Mouse (Mus musculus) forebrain, embryonic 16.5 days (tissue): ENCODE results near the gene Tmem202. TPM values are rescaled to one million over a fixed set of nuclear protein-coding genes. Genes with fewer than 3 reads are reported as not detected.

Experiments used
- ATAC-seq: fragments of 200-750 bp; cut with Nextera tagmentation; 2 replicates; pipeline ENCODE4 v1.8.0; 2017; ENCODE audit warnings: mild to moderate bottlenecking, moderate library complexity
- H3K27ac ChIP-seq: fragments of 300-500 bp; sonication (generic); 2 replicates; pipeline ENCODE4 v1.5.1; 2014; ENCODE audit warnings: low read length, control low read depth
- H3K27me3 ChIP-seq: fragments of 300-500 bp; sonication (generic); replicated peaks from 2 replicates; pipeline ENCODE4 v1.6.1; 2014; ENCODE audit warnings: low read length; ENCODE audit not compliant: control insufficient read depth, insufficient read depth
- H3K36me3 ChIP-seq: fragments of 300-500 bp; sonication (generic); 2 replicates; pipeline ENCODE4 v1.6.1; 2014; ENCODE audit not compliant: control insufficient read depth, insufficient read depth
- H3K4me1 ChIP-seq: fragments of 300-500 bp; sonication (generic); replicated peaks from 2 replicates; pipeline ENCODE4 v1.6.1; 2014; ENCODE audit warnings: low read length; ENCODE audit not compliant: control insufficient read depth, insufficient read depth
- H3K4me2 ChIP-seq: fragments of 300-500 bp; sonication (generic); 2 replicates; pipeline ENCODE4 v1.6.1; 2014; ENCODE audit warnings: mild to moderate bottlenecking, low read length, control low read depth
- H3K4me3 ChIP-seq: fragments of 300-500 bp; sonication (generic); replicated peaks from 2 replicates; pipeline ENCODE4 v1.5.1; 2014; ENCODE audit warnings: mild to moderate bottlenecking, low read length, control low read depth
- H3K9ac ChIP-seq: fragments of 300-500 bp; sonication (generic); replicated peaks from 2 replicates; pipeline ENCODE4 v1.6.1; 2014; ENCODE audit warnings: low read depth, low read length, control low read depth
- H3K9me3 ChIP-seq: fragments of 300-500 bp; sonication (generic); 2 replicates; pipeline ENCODE4 v1.6.1; 2016; ENCODE audit warnings: low read length; ENCODE audit not compliant: control insufficient read depth
- WGBS: fragments of 180-500 bp; shearing (Covaris S2); extraction: QIAGEN DNeasy Blood & Tissue Kit; methylation state at CpG from one replicate; pipeline ENCODE4 v1.1.7; 2014; 5-methylcytosine and 5-hydroxymethylcytosine counted together
- polyA plus RNA-seq: library from polyadenylated mRNA; unstranded; fragments of >200 nt; fragmentation: Nextera tagmentation; extraction: Ambion mirVana; gene quantifications from 2 replicates; pipeline ENCODE4 v1.2.1, GENCODE M21; 2015

The Tmem202 gene
- polyA plus RNA-seq, 1 experiment from 2014 or later = 0.58 TPM

- no peak overlapping the region for H3K27ac ChIP-seq
- H3K4me2 ChIP-seq = no peak overlapping the region
- H3K27me3 ChIP-seq = no peaks in the 10 kb centered on the region
- WGBS = 27% methylated on average over 6 of the region's 6 CpGs
- H3K4me1 ChIP-seq = no peaks in the 10 kb centered on the region
- peak; percentile 82 for ATAC-seq
- no peak overlapping the region for H3K4me3 ChIP-seq
- H3K9me3 ChIP-seq = no peaks in the 10 kb centered on the region
- no peaks in the 10 kb centered on the region for H3K36me3 ChIP-seq
- no peak overlapping the region for H3K9ac ChIP-seq
Observed at GRCm38 (mm10) chr9:59567111-59567510, 27.5 kb upstream of the Tmem202 start.

GRCm38 (mm10) chr9:59565600-59565999 lies 26.0 kb upstream of the Tmem202 start:
- Histone ChIP-seq H3K4me3 (no peak overlapping the region), H3K9me3 (no peaks in the 10 kb centered on the region), H3K4me1 (no peaks in the 10 kb centered on the region), H3K9ac (no peak overlapping the region), H3K4me2 (no peak overlapping the region), H3K27me3 (no peaks in the 10 kb centered on the region), H3K36me3 (0 out of 2 replicates have a peak, but pooled peaks cover 3% of the 10 kb centered on the region), H3K27ac (no peak overlapping the region; the same call in 1 of the 2 replicates)
- WGBS = 24% methylated on average over 4 of the region's 4 CpGs
- ATAC-seq = no peak

DNA sequence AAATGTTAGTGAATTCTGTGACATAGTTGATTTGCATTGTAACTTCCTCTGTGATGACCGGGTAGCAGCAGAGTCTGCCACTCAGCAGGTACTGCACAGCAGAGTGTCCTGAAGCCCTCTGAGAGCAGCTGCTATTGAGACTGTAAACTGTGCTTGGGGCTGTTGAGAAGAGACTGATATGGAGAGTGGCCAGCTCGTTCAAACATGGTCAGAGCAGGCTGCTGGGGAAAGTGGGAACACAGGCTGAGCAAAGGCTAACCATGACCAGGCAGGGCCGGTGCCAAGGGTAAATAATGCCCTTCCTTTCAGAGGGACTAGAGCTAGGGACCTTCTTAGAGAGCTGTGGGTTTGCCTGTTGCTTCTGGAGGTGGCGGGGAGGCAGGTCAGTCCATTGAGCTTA lies 14.1 kb upstream of the Tmem202 start:
- H3K27ac ChIP-seq = no peak overlapping the region
- H3K27me3 ChIP-seq = no peaks in the 10 kb centered on the region
- ATAC-seq = no peak
- H3K9me3 ChIP-seq = no peaks in the 10 kb centered on the region
- H3K4me2 ChIP-seq = no peak overlapping the region
- no peak overlapping the region for H3K9ac ChIP-seq
- H3K4me3 ChIP-seq = no peak overlapping the region
- no peaks in the 10 kb centered on the region for H3K4me1 ChIP-seq
- H3K36me3 ChIP-seq = peaks cover 2% of the 10 kb centered on the region; the same call in 1 of the 2 replicates
- WGBS = 92% methylated on average over 4 of the region's 4 CpGs

- no peaks in the 10 kb centered on the region for H3K27me3 ChIP-seq
- no peaks in the 10 kb centered on the region for H3K9me3 ChIP-seq
- H3K4me1 ChIP-seq = no peaks in the 10 kb centered on the region
- peaks cover 2% of the 10 kb centered on the region; the same call in 1 of the 2 replicates for H3K36me3 ChIP-seq
- no peak overlapping the region for H3K9ac ChIP-seq
- WGBS = 78% methylated on average over 5 of the region's 5 CpGs
- no peak overlapping the region for H3K4me3 ChIP-seq
- no peak overlapping the region for H3K27ac ChIP-seq
- H3K4me2 ChIP-seq = no peak overlapping the region
- ATAC-seq = no peak
Observed at GRCm38 (mm10) chr9:59552610-59553009, 13.0 kb upstream of the Tmem202 start.

DNA sequence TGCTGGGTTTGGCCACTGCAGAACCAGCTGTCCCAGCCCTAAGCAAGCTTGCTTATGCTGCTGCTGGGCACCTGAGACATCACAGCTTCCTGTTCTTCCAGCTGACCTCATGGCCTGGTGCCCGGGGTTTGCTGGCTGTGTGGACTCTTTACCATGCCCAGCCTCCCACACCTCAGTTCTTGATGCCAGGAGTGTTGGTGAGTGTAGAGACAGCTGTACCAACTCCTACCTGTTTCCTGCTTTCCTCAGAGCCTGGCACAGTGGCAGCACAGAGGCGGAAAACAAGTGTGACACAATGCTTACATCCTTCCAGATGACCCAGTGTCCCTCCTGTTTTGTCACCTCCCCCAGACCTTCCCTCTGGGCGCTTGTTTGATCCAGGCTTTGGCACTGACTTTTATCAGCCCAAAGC lies 12.0 kb upstream of the Tmem202 start:
- Histone ChIP-seq H3K36me3 (peaks cover under 1% of the 10 kb centered on the region; the same call in 1 of the 2 replicates), H3K4me1 (no peaks in the 10 kb centered on the region), H3K4me3 (no peak overlapping the region), H3K27me3 (no peaks in the 10 kb centered on the region), H3K9me3 (no peaks in the 10 kb centered on the region), H3K9ac (no peak overlapping the region), H3K4me2 (no peak overlapping the region), H3K27ac (no peak overlapping the region)
- WGBS = 83% methylated on average over 3 of the region's 3 CpGs
- ATAC-seq = no peak

DNA sequence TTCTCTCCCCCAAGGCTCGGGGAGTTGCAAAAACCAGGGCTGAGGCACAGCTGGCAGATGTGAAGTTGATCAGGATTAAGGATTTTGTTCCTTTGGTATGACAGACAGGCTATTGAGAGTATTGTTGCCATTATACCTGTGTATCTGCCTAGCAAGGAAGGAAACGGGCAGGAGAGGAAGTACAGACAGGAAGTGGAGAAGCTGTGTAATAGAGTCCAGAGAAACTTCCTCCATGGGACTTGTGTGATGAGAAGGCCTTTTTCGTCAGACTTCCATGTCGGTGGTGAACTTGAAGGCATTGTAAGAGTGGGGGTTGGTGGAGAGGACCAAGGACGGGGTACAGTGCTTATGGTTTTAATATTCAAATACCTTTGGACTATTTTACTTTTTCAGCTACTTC lies 11.4 kb upstream of the Tmem202 start:
- no peak for ATAC-seq
- WGBS = 88% methylated on average over 5 of the region's 5 CpGs
- Histone ChIP-seq H3K9me3 (no peaks in the 10 kb centered on the region), H3K27me3 (no peaks in the 10 kb centered on the region), H3K4me3 (no peak overlapping the region), H3K4me1 (no peaks in the 10 kb centered on the region), H3K36me3 (no peaks in the 10 kb centered on the region), H3K4me2 (no peak overlapping the region), H3K27ac (no peak overlapping the region), H3K9ac (no peak overlapping the region)

DNA sequence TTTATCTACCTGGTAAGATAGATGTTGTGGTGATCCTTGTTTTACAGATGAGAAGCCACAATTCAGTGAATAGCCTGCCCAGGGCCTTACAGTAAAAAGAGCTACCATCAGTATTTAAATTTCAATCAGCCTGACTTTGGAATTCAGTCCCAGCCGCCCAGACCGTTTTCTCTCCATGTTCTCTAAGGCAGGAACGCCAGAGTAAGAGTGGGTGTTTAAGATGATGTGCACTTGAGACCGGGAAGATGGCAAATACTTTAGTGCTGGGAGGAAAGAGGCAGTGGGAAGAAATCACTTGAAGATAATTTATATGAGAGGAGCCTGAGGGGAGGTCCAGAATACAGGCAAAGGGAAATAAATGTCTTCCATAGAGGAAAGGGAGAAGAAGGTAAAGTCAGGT lies 10.4 kb upstream of the Tmem202 start:
- Histone ChIP-seq H3K27me3 (no peaks in the 10 kb centered on the region), H3K4me3 (no peak overlapping the region), H3K4me2 (no peak overlapping the region), H3K36me3 (no peaks in the 10 kb centered on the region), H3K4me1 (no peaks in the 10 kb centered on the region), H3K9me3 (no peaks in the 10 kb centered on the region), H3K27ac (no peak overlapping the region), H3K9ac (no peak overlapping the region)
- no peak for ATAC-seq
- WGBS = 81% methylated on average over 4 of the region's 4 CpGs

GRCm38 (mm10) chr9:59548961-59549487 lies 9.4 kb upstream of the Tmem202 start:
- H3K27me3 ChIP-seq = no peaks in the 10 kb centered on the region
- no peak overlapping the region for H3K27ac ChIP-seq
- no peak overlapping the region for H3K9ac ChIP-seq
- no peaks in the 10 kb centered on the region for H3K9me3 ChIP-seq
- no peak overlapping the region for H3K4me3 ChIP-seq
- H3K36me3 ChIP-seq = no peaks in the 10 kb centered on the region
- no peak overlapping the region for H3K4me2 ChIP-seq
- no peaks in the 10 kb centered on the region for H3K4me1 ChIP-seq
- ATAC-seq = no peak
- WGBS = 53% methylated on average over 2 of the region's 2 CpGs

- no peak for ATAC-seq
- Histone ChIP-seq H3K9ac (no peak overlapping the region), H3K4me1 (no peaks in the 10 kb centered on the region), H3K27me3 (no peaks in the 10 kb centered on the region), H3K27ac (no peak overlapping the region), H3K36me3 (no peaks in the 10 kb centered on the region), H3K4me3 (no peak overlapping the region), H3K9me3 (no peaks in the 10 kb centered on the region), H3K4me2 (no peak overlapping the region)
- 93% methylated on average over 1 of the region's 1 CpGs for WGBS
Observed at GRCm38 (mm10) chr9:59547869-59548268, 8.2 kb upstream of the Tmem202 start.

- H3K4me2 ChIP-seq = no peak overlapping the region
- no peaks in the 10 kb centered on the region for H3K27me3 ChIP-seq
- H3K27ac ChIP-seq = no peak overlapping the region
- no peak overlapping the region for H3K9ac ChIP-seq
- H3K9me3 ChIP-seq = no peaks in the 10 kb centered on the region
- no peaks in the 10 kb centered on the region for H3K36me3 ChIP-seq
- H3K4me1 ChIP-seq = peaks cover 11% of the 10 kb centered on the region
- no peak overlapping the region for H3K4me3 ChIP-seq
- WGBS = 88% methylated on average over 5 of the region's 5 CpGs
- no peak for ATAC-seq
Observed at GRCm38 (mm10) chr9:59544739-59545138, 5.1 kb upstream of the Tmem202 start.
